Mouse (Mus musculus): Measurements from ENCODE around the gene Ifitm3.

DNA sequence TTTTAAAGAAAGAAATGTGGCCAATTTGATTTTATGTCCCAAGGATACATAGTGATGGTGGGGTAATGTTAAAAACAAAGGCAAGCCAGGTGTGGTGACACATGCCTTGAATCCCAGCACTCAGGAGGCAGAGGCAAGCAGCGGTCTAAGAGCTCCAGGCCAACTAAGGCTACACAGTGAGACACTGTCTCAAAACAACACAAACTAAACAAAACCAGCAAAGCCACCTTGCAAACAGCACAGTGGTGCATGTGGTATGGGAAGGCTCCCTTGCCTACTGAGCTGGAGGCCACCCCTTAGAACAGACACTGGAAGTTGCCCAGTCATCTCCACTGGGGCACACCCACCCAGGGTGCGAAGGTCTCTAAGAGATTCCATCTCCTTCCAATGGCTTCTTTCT lies 49.4 kb upstream of the Ifitm3 start:
- no peak for TF ChIP-seq POLR2A (IDR thresholded peaks at IDR 0.05; ENCODE audit: borderline replicate concordance, insufficient read depth, low read length)
- no peak for TF ChIP-seq CTCF (IDR thresholded peaks at IDR 0.05; ENCODE audit: borderline replicate concordance, insufficient read depth, low read depth, low read length)
